Mouse (Mus musculus): Measurements from ENCODE around the gene Ppm1e. TPM values are rescaled to one million over a fixed set of nuclear protein-coding genes. Genes with fewer than 3 reads are reported as not detected.
"Not testable (repeated sequence)": the region's sequence is repeated elsewhere in the genome, so short reads cannot be mapped to it uniquely, and the experiment has no call there.

Gene Ppm1e
- polyA plus RNA-seq, 1 experiment from 2014 or later, result 2.7 TPM

- Histone ChIP-seq H3K9ac (replicated peaks; ENCODE audit: low read depth, low read length) (no peak overlapping the region), H3K27ac (ENCODE audit: low read length) (no peak overlapping the region), H3K4me1 (ENCODE audit: control insufficient read depth, insufficient read depth, low read length) (peaks cover 3% of the 10 kb centered on the region; the same call in 1 of the 2 replicates), H3K9me3 (ENCODE audit: control insufficient read depth, low read depth, low read length) (no peaks in the 10 kb centered on the region), H3K4me2 (replicated peaks; ENCODE audit: low read depth, low read length) (no peak overlapping the region), H3K4me3 (ENCODE audit: low read depth, low read length) (no peak overlapping the region), H3K27me3 (ENCODE audit: control insufficient read depth, insufficient read depth, low read length) (no peaks in the 10 kb centered on the region), H3K36me3 (ENCODE audit: control insufficient read depth, insufficient read depth, low read length) (no peaks in the 10 kb centered on the region)
- WGBS, result 88% methylated on average over 1 of the region's 1 CpGs
- ATAC-seq (ENCODE audit: insufficient number of reproducible peaks, insufficient read depth, low FRiP score, low read depth), result no peak
These were observed 87.3 kb downstream of the Ppm1e start for GRCm38 (mm10) chr11:87271479-87271878.

- H3K4me1 ChIP-seq (ENCODE audit: control insufficient read depth, insufficient read depth, low read length), result no peaks in the 10 kb centered on the region
- no peak overlapping the region for H3K4me2 ChIP-seq (replicated peaks; ENCODE audit: low read depth, low read length)
- no peaks in the 10 kb centered on the region for H3K9me3 ChIP-seq (ENCODE audit: control insufficient read depth, low read depth, low read length)
- H3K9ac ChIP-seq (replicated peaks; ENCODE audit: low read depth, low read length), result no peak overlapping the region
- WGBS, result 26% methylated on average over 2 of the region's 2 CpGs
- no peak for ATAC-seq (ENCODE audit: insufficient number of reproducible peaks, insufficient read depth, low FRiP score, low read depth)
- no peaks in the 10 kb centered on the region for H3K27me3 ChIP-seq (ENCODE audit: control insufficient read depth, insufficient read depth, low read length)
- no peak overlapping the region for H3K4me3 ChIP-seq (ENCODE audit: low read depth, low read length)
- H3K36me3 ChIP-seq (ENCODE audit: control insufficient read depth, insufficient read depth, low read length), result no peaks in the 10 kb centered on the region
- no peak overlapping the region for H3K27ac ChIP-seq (ENCODE audit: low read length)
These were observed 87.9 kb downstream of the Ppm1e start for GRCm38 (mm10) chr11:87270958-87271357.

- Histone ChIP-seq H3K27ac (ENCODE audit: low read length) (no peak overlapping the region), H3K4me1 (ENCODE audit: control insufficient read depth, insufficient read depth, low read length) (no peaks in the 10 kb centered on the region)
- WGBS, result 78% methylated on average over 4 of the region's 4 CpGs
These were observed 88.4 kb downstream of the Ppm1e start for GRCm38 (mm10) chr11:87270446-87270845.

GRCm38 (mm10) chr11:87268803-87269202 lies 90.0 kb downstream of the Ppm1e start:
- no peaks in the 10 kb centered on the region for H3K36me3 ChIP-seq (ENCODE audit: control insufficient read depth, insufficient read depth, low read length)
- H3K4me2 ChIP-seq (replicated peaks; ENCODE audit: low read depth, low read length), result no peak overlapping the region
- H3K4me3 ChIP-seq (ENCODE audit: low read depth, low read length), result no peak overlapping the region
- no peak overlapping the region for H3K27ac ChIP-seq (ENCODE audit: low read length)
- no peaks in the 10 kb centered on the region for H3K9me3 ChIP-seq (ENCODE audit: control insufficient read depth, low read depth, low read length)
- 90% methylated on average over 2 of the region's 2 CpGs for WGBS
- H3K27me3 ChIP-seq (ENCODE audit: control insufficient read depth, insufficient read depth, low read length), result no peaks in the 10 kb centered on the region
- no peak for ATAC-seq (ENCODE audit: insufficient number of reproducible peaks, insufficient read depth, low FRiP score, low read depth)
- H3K9ac ChIP-seq (replicated peaks; ENCODE audit: low read depth, low read length), result no peak overlapping the region
- H3K4me1 ChIP-seq (ENCODE audit: control insufficient read depth, insufficient read depth, low read length), result no peaks in the 10 kb centered on the region; the same call in 1 of the 2 replicates

More at GRCm38 (mm10) chr11:87270446-87270845, 88.4 kb downstream of the Ppm1e start:
- no peak for ATAC-seq (ENCODE audit: insufficient number of reproducible peaks, insufficient read depth, low FRiP score, low read depth)
- Histone ChIP-seq H3K4me3 (ENCODE audit: low read depth, low read length) (no peak overlapping the region), H3K4me2 (replicated peaks; ENCODE audit: low read depth, low read length) (no peak overlapping the region), H3K27me3 (ENCODE audit: control insufficient read depth, insufficient read depth, low read length) (no peaks in the 10 kb centered on the region), H3K36me3 (ENCODE audit: control insufficient read depth, insufficient read depth, low read length) (no peaks in the 10 kb centered on the region), H3K9me3 (ENCODE audit: control insufficient read depth, low read depth, low read length) (no peaks in the 10 kb centered on the region), H3K9ac (replicated peaks; ENCODE audit: low read depth, low read length) (no peak overlapping the region)

GRCm38 (mm10) chr11:87266246-87266645 lies 92.6 kb downstream of the Ppm1e start:
- Histone ChIP-seq H3K4me1 (ENCODE audit: control insufficient read depth, insufficient read depth, low read length) (no peaks in the 10 kb centered on the region; the same call in 1 of the 2 replicates), H3K36me3 (ENCODE audit: control insufficient read depth, insufficient read depth, low read length) (no peaks in the 10 kb centered on the region), H3K9me3 (ENCODE audit: control insufficient read depth, low read depth, low read length) (no peaks in the 10 kb centered on the region), H3K27ac (ENCODE audit: low read length) (no peak overlapping the region), H3K4me2 (replicated peaks; ENCODE audit: low read depth, low read length) (no peak overlapping the region), H3K27me3 (ENCODE audit: control insufficient read depth, insufficient read depth, low read length) (no peaks in the 10 kb centered on the region), H3K4me3 (ENCODE audit: low read depth, low read length) (no peak overlapping the region), H3K9ac (replicated peaks; ENCODE audit: low read depth, low read length) (no peak overlapping the region)
- ATAC-seq (ENCODE audit: insufficient number of reproducible peaks, insufficient read depth, low FRiP score, low read depth), result no peak
- 55% methylated on average over 4 of the region's 4 CpGs for WGBS

GRCm38 (mm10) chr11:87263946-87264345 lies 94.9 kb downstream of the Ppm1e start:
- no peak overlapping the region for H3K4me2 ChIP-seq (replicated peaks; ENCODE audit: low read depth, low read length)
- no peaks in the 10 kb centered on the region for H3K36me3 ChIP-seq (ENCODE audit: control insufficient read depth, insufficient read depth, low read length)
- no peaks in the 10 kb centered on the region for H3K27me3 ChIP-seq (ENCODE audit: control insufficient read depth, insufficient read depth, low read length)
- no peaks in the 10 kb centered on the region; the same call in 1 of the 2 replicates for H3K4me1 ChIP-seq (ENCODE audit: control insufficient read depth, insufficient read depth, low read length)
- 22% methylated on average over 7 of the region's 7 CpGs for WGBS
- no peak for ATAC-seq (ENCODE audit: insufficient number of reproducible peaks, insufficient read depth, low FRiP score, low read depth)
- no peak overlapping the region for H3K4me3 ChIP-seq (ENCODE audit: low read depth, low read length)
- H3K27ac ChIP-seq (ENCODE audit: low read length), result no peak overlapping the region
- no peak overlapping the region for H3K9ac ChIP-seq (replicated peaks; ENCODE audit: low read depth, low read length)
- no peaks in the 10 kb centered on the region for H3K9me3 ChIP-seq (ENCODE audit: control insufficient read depth, low read depth, low read length)

- not testable (repeated sequence) for H3K9ac ChIP-seq (replicated peaks; ENCODE audit: low read depth, low read length); H3K27me3 ChIP-seq (ENCODE audit: control insufficient read depth, insufficient read depth, low read length); H3K4me3 ChIP-seq (ENCODE audit: low read depth, low read length); H3K36me3 ChIP-seq (ENCODE audit: control insufficient read depth, insufficient read depth, low read length); H3K9me3 ChIP-seq (ENCODE audit: control insufficient read depth, low read depth, low read length); H3K4me2 ChIP-seq (replicated peaks; ENCODE audit: low read depth, low read length); ATAC-seq (ENCODE audit: insufficient number of reproducible peaks, insufficient read depth, low FRiP score, low read depth); H3K4me1 ChIP-seq (ENCODE audit: control insufficient read depth, insufficient read depth, low read length); H3K27ac ChIP-seq (ENCODE audit: low read length)
- WGBS, result 71% methylated on average over 4 of the region's 4 CpGs
These were observed 97.1 kb downstream of the Ppm1e start for GRCm38 (mm10) chr11:87261705-87262104.

- ATAC-seq (ENCODE audit: insufficient number of reproducible peaks, insufficient read depth, low FRiP score, low read depth), result no peak
These were observed 99.0 kb downstream of the Ppm1e start for GRCm38 (mm10) chr11:87259792-87260191.

GRCm38 (mm10) chr11:87257282-87257681 lies 101.5 kb downstream of the Ppm1e start:
- H3K4me1 ChIP-seq (ENCODE audit: control insufficient read depth, insufficient read depth, low read length), result no peaks in the 10 kb centered on the region
- H3K36me3 ChIP-seq (ENCODE audit: control insufficient read depth, insufficient read depth, low read length), result no peaks in the 10 kb centered on the region
- no peaks in the 10 kb centered on the region for H3K9me3 ChIP-seq (ENCODE audit: control insufficient read depth, low read depth, low read length)
- no peaks in the 10 kb centered on the region for H3K27me3 ChIP-seq (ENCODE audit: control insufficient read depth, insufficient read depth, low read length)
- H3K4me3 ChIP-seq (ENCODE audit: low read depth, low read length), result no peak overlapping the region
- no peak overlapping the region for H3K9ac ChIP-seq (replicated peaks; ENCODE audit: low read depth, low read length)
- no peak overlapping the region for H3K4me2 ChIP-seq (replicated peaks; ENCODE audit: low read depth, low read length)
- no peak for ATAC-seq (ENCODE audit: insufficient number of reproducible peaks, insufficient read depth, low FRiP score, low read depth)
- H3K27ac ChIP-seq (ENCODE audit: low read length), result no peak overlapping the region
- WGBS, result 87% methylated on average over 5 of the region's 5 CpGs

More at GRCm38 (mm10) chr11:87259792-87260191, 99.0 kb downstream of the Ppm1e start:
- Histone ChIP-seq H3K4me1 (ENCODE audit: control insufficient read depth, insufficient read depth, low read length) (no peaks in the 10 kb centered on the region; the same call in 1 of the 2 replicates), H3K27ac (ENCODE audit: low read length) (no peak overlapping the region), H3K27me3 (ENCODE audit: control insufficient read depth, insufficient read depth, low read length) (no peaks in the 10 kb centered on the region), H3K4me2 (replicated peaks; ENCODE audit: low read depth, low read length) (no peak overlapping the region), H3K9me3 (ENCODE audit: control insufficient read depth, low read depth, low read length) (no peaks in the 10 kb centered on the region), H3K4me3 (ENCODE audit: low read depth, low read length) (no peak overlapping the region), H3K36me3 (ENCODE audit: control insufficient read depth, insufficient read depth, low read length) (no peaks in the 10 kb centered on the region), H3K9ac (replicated peaks; ENCODE audit: low read depth, low read length) (no peak overlapping the region)
- WGBS, result 77% methylated on average over 10 of the region's 10 CpGs
